Mouse (Mus musculus): ENCODE results near the gene Erich6. TPM values are rescaled to one million over a fixed set of nuclear protein-coding genes. Genes with fewer than 3 reads are reported as not detected.

Gene Erich6
- polyA plus RNA-seq, 2 experiments = 0.21 TPM; not detected in 1

- Histone ChIP-seq H3K36me3 (ENCODE audit: control insufficient read depth, insufficient read depth, low read length) (no peaks in the 10 kb centered on the region), H3K4me1 (ENCODE audit: control insufficient read depth, insufficient read depth, low read length) (no peaks in the 10 kb centered on the region), H3K4me3 (replicated peaks; ENCODE audit: low read length) (no peak overlapping the region), H3K9ac (ENCODE audit: low read depth, low read length, severe bottlenecking) (no peak overlapping the region), H3K27me3 (ENCODE audit: control insufficient read depth, insufficient read depth, low read length) (no peaks in the 10 kb centered on the region), H3K9me3 (ENCODE audit: control insufficient read depth, low read length) (no peaks in the 10 kb centered on the region), H3K27ac (replicated peaks; ENCODE audit: low read depth, low read length) (no peak overlapping the region), H3K4me2 (replicated peaks; ENCODE audit: low read depth, low read length, severe bottlenecking) (no peak overlapping the region)
- TF ChIP-seq POLR2A (IDR thresholded peaks at IDR 0.05; ENCODE audit: borderline replicate concordance, extremely low read depth, insufficient read depth, insufficient read length) = no peak
- ATAC-seq (ENCODE audit: low FRiP score, low read depth) (no peak), DNase-seq (ENCODE audit: low spot score) (no peak)
- 81% methylated on average over 2 of the region's 2 CpGs for WGBS
Measured at GRCm38 (mm10) chr3:58647179-58647578, 10.2 kb upstream of the Erich6 start.

DNA sequence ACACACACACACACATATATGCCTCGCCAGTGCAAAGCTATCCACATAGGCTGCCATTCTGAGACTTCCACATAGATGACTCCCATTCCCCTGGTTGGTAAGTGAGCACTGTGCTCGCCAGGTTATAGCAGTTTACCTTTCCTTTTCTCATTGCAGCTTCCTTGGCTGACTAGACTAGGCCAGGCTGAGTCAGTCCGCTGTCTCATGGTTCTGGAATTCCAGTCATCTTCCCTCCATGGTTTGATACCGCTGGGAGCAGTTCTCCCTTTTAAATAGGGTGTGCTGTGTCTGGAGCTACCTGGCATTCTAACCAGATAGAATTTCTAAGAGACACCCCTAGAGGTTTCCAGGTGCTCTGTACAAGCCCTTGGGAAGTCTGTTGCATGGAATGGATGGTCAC is 9.2 kb upstream of the Erich6 start:
- Histone ChIP-seq H3K27ac (replicated peaks; ENCODE audit: low read depth, low read length) (no peak overlapping the region), H3K4me1 (ENCODE audit: control insufficient read depth, insufficient read depth, low read length) (no peaks in the 10 kb centered on the region), H3K9me3 (ENCODE audit: control insufficient read depth, low read length) (no peaks in the 10 kb centered on the region), H3K4me2 (replicated peaks; ENCODE audit: low read depth, low read length, severe bottlenecking) (no peak overlapping the region), H3K9ac (ENCODE audit: low read depth, low read length, severe bottlenecking) (no peak overlapping the region), H3K36me3 (ENCODE audit: control insufficient read depth, insufficient read depth, low read length) (no peaks in the 10 kb centered on the region), H3K27me3 (ENCODE audit: control insufficient read depth, insufficient read depth, low read length) (no peaks in the 10 kb centered on the region), H3K4me3 (replicated peaks; ENCODE audit: low read length) (no peak overlapping the region)
- DNase-seq (ENCODE audit: low spot score) (no peak), ATAC-seq (ENCODE audit: low FRiP score, low read depth) (no peak)
- 83% methylated on average over 4 of the region's 4 CpGs for WGBS
- no peak for TF ChIP-seq POLR2A (IDR thresholded peaks at IDR 0.05; ENCODE audit: borderline replicate concordance, extremely low read depth, insufficient read depth, insufficient read length)

DNA sequence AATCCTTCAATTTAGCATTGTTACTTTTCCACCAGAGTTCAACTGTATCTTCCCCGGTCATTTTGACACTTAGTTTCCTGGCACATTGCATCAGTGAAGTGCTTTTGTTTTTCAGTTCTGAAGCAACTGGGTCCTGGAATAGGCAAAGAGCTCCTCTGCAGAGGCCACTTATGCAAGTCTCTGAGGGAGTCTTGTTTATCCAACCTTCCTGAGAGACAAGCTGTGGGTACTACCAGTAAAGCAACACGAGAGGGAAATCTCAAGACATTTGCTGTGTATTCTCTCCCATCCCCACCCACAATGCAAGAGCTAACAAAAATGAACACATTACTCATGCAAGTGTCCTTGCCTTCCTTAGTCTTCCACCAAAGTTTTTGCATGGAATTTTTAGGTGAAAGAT is 5.3 kb downstream of the Erich6 start:
- ATAC-seq (ENCODE audit: low FRiP score, low read depth) = no peak
- no peak overlapping the region for H3K9ac ChIP-seq (ENCODE audit: low read depth, low read length, severe bottlenecking)
- no peaks in the 10 kb centered on the region for H3K27me3 ChIP-seq (ENCODE audit: control insufficient read depth, insufficient read depth, low read length)
- TF ChIP-seq POLR2A (IDR thresholded peaks at IDR 0.05; ENCODE audit: borderline replicate concordance, extremely low read depth, insufficient read depth, insufficient read length) = no peak
- no peak overlapping the region for H3K4me2 ChIP-seq (replicated peaks; ENCODE audit: low read depth, low read length, severe bottlenecking)
- H3K9me3 ChIP-seq (ENCODE audit: control insufficient read depth, low read length) = no peaks in the 10 kb centered on the region
- H3K4me1 ChIP-seq (ENCODE audit: control insufficient read depth, insufficient read depth, low read length) = no peaks in the 10 kb centered on the region
- WGBS = 77% methylated on average over 2 of the region's 2 CpGs
- H3K4me3 ChIP-seq (replicated peaks; ENCODE audit: low read length) = no peak overlapping the region
- no peak overlapping the region for H3K27ac ChIP-seq (replicated peaks; ENCODE audit: low read depth, low read length)
- DNase-seq (ENCODE audit: low spot score) = no peak
- H3K36me3 ChIP-seq (ENCODE audit: control insufficient read depth, insufficient read depth, low read length) = no peaks in the 10 kb centered on the region

- Histone ChIP-seq H3K4me1 (ENCODE audit: control insufficient read depth, insufficient read depth, low read length) (no peaks in the 10 kb centered on the region), H3K27ac (replicated peaks; ENCODE audit: low read depth, low read length) (no peak overlapping the region), H3K4me2 (replicated peaks; ENCODE audit: low read depth, low read length, severe bottlenecking) (no peak overlapping the region), H3K9ac (ENCODE audit: low read depth, low read length, severe bottlenecking) (no peak overlapping the region), H3K9me3 (ENCODE audit: control insufficient read depth, low read length) (no peaks in the 10 kb centered on the region), H3K4me3 (replicated peaks; ENCODE audit: low read length) (no peak overlapping the region), H3K27me3 (ENCODE audit: control insufficient read depth, insufficient read depth, low read length) (no peaks in the 10 kb centered on the region), H3K36me3 (ENCODE audit: control insufficient read depth, insufficient read depth, low read length) (no peaks in the 10 kb centered on the region)
- DNase-seq (ENCODE audit: low spot score) = no peak
- no peak for ATAC-seq (ENCODE audit: low FRiP score, low read depth)
- WGBS = 82% methylated on average over 4 of the region's 4 CpGs
- TF ChIP-seq POLR2A (IDR thresholded peaks at IDR 0.05; ENCODE audit: borderline replicate concordance, extremely low read depth, insufficient read depth, insufficient read length) = no peak
Measured at GRCm38 (mm10) chr3:58624981-58625380, 12.0 kb downstream of the Erich6 start.

DNA sequence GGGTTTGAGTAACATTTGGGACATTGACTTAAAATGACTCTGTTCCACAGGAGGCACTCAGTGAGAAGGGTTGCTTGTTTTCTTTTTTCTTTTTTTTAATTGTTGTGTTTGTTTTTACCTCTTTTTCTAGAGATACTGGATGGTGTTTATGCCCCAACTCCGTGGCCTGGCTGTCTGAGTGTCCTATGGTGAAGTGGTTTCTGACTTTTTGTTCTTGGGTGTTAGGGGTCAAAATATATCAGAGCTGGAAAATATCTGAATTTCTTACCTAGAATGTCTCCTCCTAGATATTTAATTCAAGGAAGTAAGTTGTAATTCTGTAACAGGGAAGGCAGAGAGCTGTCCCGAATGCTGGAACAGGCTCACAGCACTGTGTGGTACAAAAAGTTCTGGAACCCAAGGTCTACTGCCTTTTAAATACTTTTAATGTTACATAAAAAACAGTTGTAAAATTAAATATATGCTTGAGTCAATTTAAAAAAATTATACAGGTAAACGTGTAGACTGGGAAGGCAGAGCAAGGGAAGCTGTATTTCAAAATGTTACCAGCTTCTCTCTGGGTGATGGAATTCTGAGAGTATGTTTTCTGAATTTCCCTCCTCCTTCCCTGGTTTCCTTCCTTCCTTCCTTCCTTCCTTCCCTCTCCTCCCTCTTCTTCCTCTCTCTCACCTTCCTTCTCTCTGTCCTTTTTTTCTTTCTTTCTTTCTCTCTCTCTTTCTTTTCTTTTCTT is 14.2 kb downstream of the Erich6 start:
- TF ChIP-seq POLR2A (IDR thresholded peaks at IDR 0.05; ENCODE audit: borderline replicate concordance, extremely low read depth, insufficient read depth, insufficient read length) = no peak
- no peak for ATAC-seq (ENCODE audit: low FRiP score, low read depth)
- H3K9me3 ChIP-seq (ENCODE audit: control insufficient read depth, low read length) = no peaks in the 10 kb centered on the region
- no peak overlapping the region for H3K27ac ChIP-seq (replicated peaks; ENCODE audit: low read depth, low read length)
- WGBS = 55% methylated on average over 3 of the region's 3 CpGs
- no peak overlapping the region for H3K4me3 ChIP-seq (replicated peaks; ENCODE audit: low read length)
- no peaks in the 10 kb centered on the region for H3K4me1 ChIP-seq (ENCODE audit: control insufficient read depth, insufficient read depth, low read length)
- no peak for DNase-seq (ENCODE audit: low spot score)
- H3K27me3 ChIP-seq (ENCODE audit: control insufficient read depth, insufficient read depth, low read length) = no peaks in the 10 kb centered on the region
- H3K36me3 ChIP-seq (ENCODE audit: control insufficient read depth, insufficient read depth, low read length) = no peaks in the 10 kb centered on the region
- H3K4me2 ChIP-seq (replicated peaks; ENCODE audit: low read depth, low read length, severe bottlenecking) = no peak overlapping the region
- H3K9ac ChIP-seq (ENCODE audit: low read depth, low read length, severe bottlenecking) = no peak overlapping the region
